Mouse (Mus musculus): Measurements from ENCODE around the gene Gm20388. TPM values are rescaled to one million over a fixed set of nuclear protein-coding genes. Genes with fewer than 3 reads are reported as not detected.

The Gm20388 gene
- polyA plus RNA-seq, 2 experiments, result 8.5 TPM; not detected in 1

DNA sequence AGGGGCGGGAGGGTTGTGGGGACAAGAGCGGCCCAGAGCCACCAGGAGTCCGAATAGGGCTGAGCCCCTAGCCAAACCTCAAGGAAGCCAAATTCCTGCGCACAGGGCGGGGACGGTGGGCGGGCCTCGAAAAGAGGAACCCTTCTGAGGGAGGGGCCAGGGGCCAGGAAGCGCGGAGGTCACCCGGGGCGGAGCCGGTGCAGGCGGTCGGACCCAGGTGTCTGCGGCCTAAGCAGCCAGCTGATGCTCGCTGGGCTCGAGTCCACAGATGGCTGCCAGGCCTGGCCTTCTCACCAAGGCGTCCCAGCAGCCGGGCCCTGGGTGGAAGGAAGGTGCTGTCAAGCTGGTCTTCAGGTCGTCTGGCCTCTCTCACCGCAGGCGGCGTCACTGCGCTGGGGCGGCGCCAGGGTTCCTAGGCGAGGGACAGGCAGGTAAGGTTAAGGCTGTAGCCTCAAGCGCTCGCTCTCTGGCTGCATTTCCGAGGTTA, 2959.8 kb downstream of the Gm20388 start:
- Histone ChIP-seq H3K4me3 (ENCODE audit: insufficient read depth in 1 of 2, low read depth in 2 of 2, low read length in 2 of 2) (peak overlapping the region; percentile 7 to 29; a peak in 3 of 4 replicates), H3K27ac (no peak overlapping the region), H3K4me2 (ENCODE audit: low read depth) (peak overlapping the region; percentile 58), H3K27me3 (ENCODE audit: control insufficient read depth, insufficient read depth, low read length) (no peaks in the 10 kb centered on the region), H3K4me1 (replicated peaks; ENCODE audit: control insufficient read depth in 2 of 2, insufficient read depth in 2 of 2, low read length in 1 of 2) (peaks cover 0 to 3% of the 10 kb centered on the region in 2 experiments; a peak in 2 of 4 replicates), H3K9me3 (ENCODE audit: control insufficient read depth, low read length) (no peaks in the 10 kb centered on the region), H3K36me3 (replicated peaks; ENCODE audit: control insufficient read depth, insufficient read depth, low read depth) (no peaks in the 10 kb centered on the region), H3K9ac (replicated peaks) (no peak overlapping the region)
- 11% methylated on average over 31 of the region's 31 CpGs for WGBS (ENCODE audit: insufficient replicate concordance)
- peak; percentile 55 for ATAC-seq (ENCODE audit: insufficient read depth)
- TF ChIP-seq EP300 (IDR thresholded peaks at IDR 0.05; ENCODE audit: low read depth), result no peak
- TF ChIP-seq CTCF (IDR thresholded peaks at IDR 0.05; ENCODE audit: low read depth), result no peak
- peak; percentile 23 to 37 (median 35) for DNase-seq (ENCODE audit: low read depth in 3 of 3, low spot score in 3 of 3)

DNA sequence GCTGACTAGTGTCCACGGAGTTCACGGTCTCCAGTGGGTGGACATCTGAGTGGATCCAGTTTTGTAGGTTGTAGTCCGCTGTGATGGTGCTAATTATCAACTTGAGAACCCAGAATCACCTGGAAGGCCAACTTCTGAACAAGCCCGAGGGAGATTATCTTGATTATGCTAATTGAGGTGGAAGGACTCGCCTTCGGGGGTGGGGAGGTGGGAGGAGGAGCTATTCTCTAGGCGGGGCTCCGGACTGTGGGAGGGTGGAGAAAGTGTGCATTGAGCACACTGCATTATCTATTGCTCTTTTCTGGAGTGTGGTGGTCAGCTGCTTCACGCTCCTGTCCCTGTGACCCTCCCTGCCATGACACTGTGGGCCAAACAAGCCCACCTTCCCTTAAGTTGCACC, 2961.0 kb downstream of the Gm20388 start:
- H3K9ac ChIP-seq (replicated peaks), result no peak overlapping the region
- no peak overlapping the region for H3K4me3 ChIP-seq (ENCODE audit: insufficient read depth in 1 of 2, low read depth in 2 of 2, low read length in 2 of 2)
- no peak overlapping the region for H3K4me2 ChIP-seq (ENCODE audit: low read depth)
- DNase-seq (ENCODE audit: low read depth in 3 of 3, low spot score in 3 of 3) (peak; percentile 22 to 23 (median 22)), ATAC-seq (ENCODE audit: insufficient read depth) (0 out of 2 replicates have a peak, but pooled peaks have one; percentile 31)
- no peak overlapping the region for H3K27ac ChIP-seq
- no peaks in the 10 kb centered on the region for H3K36me3 ChIP-seq (replicated peaks; ENCODE audit: control insufficient read depth, insufficient read depth, low read depth)
- no peak for TF ChIP-seq EP300 (IDR thresholded peaks at IDR 0.05; ENCODE audit: low read depth)
- no peak for TF ChIP-seq CTCF (IDR thresholded peaks at IDR 0.05; ENCODE audit: low read depth)
- H3K27me3 ChIP-seq (ENCODE audit: control insufficient read depth, insufficient read depth, low read length), result no peaks in the 10 kb centered on the region
- 35% methylated on average over 9 of the region's 9 CpGs for WGBS (ENCODE audit: insufficient replicate concordance)
- H3K9me3 ChIP-seq (ENCODE audit: control insufficient read depth, low read length), result no peaks in the 10 kb centered on the region
- H3K4me1 ChIP-seq (replicated peaks; ENCODE audit: control insufficient read depth in 2 of 2, insufficient read depth in 2 of 2, low read length in 1 of 2), result peaks cover 0 to 3% of the 10 kb centered on the region in 2 experiments; a peak in 2 of 4 replicates

DNA sequence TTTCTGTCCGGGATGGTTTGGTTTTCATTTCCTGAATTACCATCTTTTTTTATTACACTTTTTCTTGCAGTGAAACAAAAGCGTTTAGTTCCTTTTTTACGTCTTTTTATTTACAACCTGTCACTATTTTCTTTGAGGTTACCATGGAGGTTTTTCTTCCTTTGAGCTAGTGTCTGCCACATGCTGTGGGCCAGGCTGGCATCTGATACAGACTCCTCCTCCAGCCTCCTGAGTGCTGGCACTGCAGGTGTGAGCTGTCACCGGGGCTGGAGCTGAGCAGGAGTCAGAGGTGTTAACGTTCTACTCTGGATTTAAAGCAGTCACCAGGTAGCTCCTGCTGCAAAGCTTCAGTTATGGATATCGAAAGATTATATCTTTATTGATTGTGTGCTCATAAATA, 2962.5 kb downstream of the Gm20388 start:
- H3K4me1 ChIP-seq (replicated peaks; ENCODE audit: control insufficient read depth in 2 of 2, insufficient read depth in 2 of 2, low read length in 1 of 2), result peaks cover 0 to 3% of the 10 kb centered on the region in 2 experiments; a peak in 2 of 4 replicates
- TF ChIP-seq CTCF (IDR thresholded peaks at IDR 0.05; ENCODE audit: low read depth), result no peak
- no peak for TF ChIP-seq EP300 (IDR thresholded peaks at IDR 0.05; ENCODE audit: low read depth)

DNA sequence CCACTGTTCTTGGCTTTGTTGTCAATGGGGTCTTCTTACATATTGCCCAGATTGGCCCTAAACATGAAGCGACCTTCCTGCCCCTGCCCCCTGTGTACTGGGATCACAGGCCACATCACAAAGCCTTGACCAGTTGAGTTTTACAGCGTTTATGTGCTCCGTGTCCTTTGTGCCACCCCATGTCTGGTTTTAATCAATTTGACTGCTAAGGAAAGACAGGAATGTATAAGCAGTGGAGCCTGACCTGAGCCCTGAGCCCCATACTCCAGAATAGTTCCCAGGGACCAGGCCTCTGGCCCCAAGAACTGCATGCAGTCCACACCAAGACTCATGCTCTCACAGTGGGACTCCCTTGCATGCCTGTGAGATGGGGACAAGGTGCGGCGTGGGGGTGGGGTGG, 2964.5 kb downstream of the Gm20388 start:
- no peaks in the 10 kb centered on the region for H3K36me3 ChIP-seq (replicated peaks; ENCODE audit: control insufficient read depth, insufficient read depth, low read depth)
- H3K27ac ChIP-seq, result no peak overlapping the region
- TF ChIP-seq EP300 (IDR thresholded peaks at IDR 0.05; ENCODE audit: low read depth) (no peak), CTCF (IDR thresholded peaks at IDR 0.05; ENCODE audit: low read depth) (no peak)
- H3K27me3 ChIP-seq (ENCODE audit: control insufficient read depth, insufficient read depth, low read length), result no peaks in the 10 kb centered on the region
- peaks cover 0 to 3% of the 10 kb centered on the region in 2 experiments; a peak in 2 of 4 replicates for H3K4me1 ChIP-seq (replicated peaks; ENCODE audit: control insufficient read depth in 2 of 2, insufficient read depth in 2 of 2, low read length in 1 of 2)
- no peak overlapping the region for H3K4me2 ChIP-seq (ENCODE audit: low read depth)
- H3K9me3 ChIP-seq (ENCODE audit: control insufficient read depth, low read length), result no peaks in the 10 kb centered on the region
- WGBS (ENCODE audit: insufficient replicate concordance), result 60% methylated on average over 5 of the region's 5 CpGs
- no peak for DNase-seq (ENCODE audit: low read depth in 3 of 3, low spot score in 3 of 3)
- H3K4me3 ChIP-seq (ENCODE audit: insufficient read depth in 1 of 2, low read depth in 2 of 2, low read length in 2 of 2), result no peak overlapping the region
- no peak for ATAC-seq (ENCODE audit: insufficient read depth)
- H3K9ac ChIP-seq (replicated peaks), result no peak overlapping the region

More for the DNA sequence above, 2962.5 kb downstream of the Gm20388 start:
- H3K9ac ChIP-seq (replicated peaks), result no peak overlapping the region
- ATAC-seq (ENCODE audit: insufficient read depth) (no peak), DNase-seq (ENCODE audit: low read depth in 3 of 3, low spot score in 3 of 3) (no peak)
- H3K36me3 ChIP-seq (replicated peaks; ENCODE audit: control insufficient read depth, insufficient read depth, low read depth), result no peaks in the 10 kb centered on the region
- no peak overlapping the region for H3K4me2 ChIP-seq (ENCODE audit: low read depth)
- no peak overlapping the region for H3K4me3 ChIP-seq (ENCODE audit: insufficient read depth in 1 of 2, low read depth in 2 of 2, low read length in 2 of 2)
- H3K27ac ChIP-seq, result no peak overlapping the region
- H3K27me3 ChIP-seq (ENCODE audit: control insufficient read depth, insufficient read depth, low read length), result no peaks in the 10 kb centered on the region
- H3K9me3 ChIP-seq (ENCODE audit: control insufficient read depth, low read length), result no peaks in the 10 kb centered on the region
- WGBS (ENCODE audit: insufficient replicate concordance), result 32% methylated on average over 6 of the region's 6 CpGs

DNA sequence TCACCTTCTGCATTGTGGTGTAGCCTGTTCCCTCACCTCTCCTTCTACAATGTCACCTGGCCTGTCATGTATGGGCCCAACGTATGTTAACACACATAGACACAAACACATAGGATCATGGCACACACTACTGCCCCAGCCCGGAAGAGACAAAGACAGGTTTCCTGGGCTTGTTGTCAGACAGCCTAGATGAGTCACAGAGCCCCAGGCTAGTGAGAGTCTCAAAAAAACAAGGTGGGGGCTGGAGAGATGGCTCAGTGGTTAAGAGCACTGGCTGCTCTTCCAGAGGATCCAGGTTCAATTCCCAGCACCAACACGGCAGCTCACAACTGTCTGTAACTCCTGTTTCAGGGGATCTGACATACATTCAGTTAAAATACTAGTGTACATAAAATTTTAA, 2967.6 kb downstream of the Gm20388 start:
- Histone ChIP-seq H3K4me2 (ENCODE audit: low read depth) (no peak overlapping the region), H3K4me1 (replicated peaks; ENCODE audit: control insufficient read depth in 2 of 2, insufficient read depth in 2 of 2, low read length in 1 of 2) (no peaks in the 10 kb centered on the region), H3K27ac (no peak overlapping the region), H3K4me3 (ENCODE audit: insufficient read depth in 1 of 2, low read depth in 2 of 2, low read length in 2 of 2) (no peak overlapping the region), H3K36me3 (replicated peaks; ENCODE audit: control insufficient read depth, insufficient read depth, low read depth) (peaks cover 6% of the 10 kb centered on the region; the same call in 1 of the 2 replicates), H3K9ac (replicated peaks) (no peak overlapping the region), H3K9me3 (ENCODE audit: control insufficient read depth, low read length) (no peaks in the 10 kb centered on the region), H3K27me3 (ENCODE audit: control insufficient read depth, insufficient read depth, low read length) (no peaks in the 10 kb centered on the region)
- 66% methylated on average over 3 of the region's 3 CpGs for WGBS (ENCODE audit: insufficient replicate concordance)
- DNase-seq (ENCODE audit: low read depth in 3 of 3, low spot score in 3 of 3) (no peak), ATAC-seq (ENCODE audit: insufficient read depth) (no peak)
- no peak for TF ChIP-seq EP300 (IDR thresholded peaks at IDR 0.05; ENCODE audit: low read depth)
- TF ChIP-seq CTCF (IDR thresholded peaks at IDR 0.05; ENCODE audit: low read depth), result no peak

All from liver, embryonic 14.5 days (tissue).